Mouse (Mus musculus) bone marrow macrophage, adult 2 months (primary cell): ENCODE measurements around the gene Tal1.

Experiments
- CTCF ChIP-seq: IDR thresholded peaks from 2 replicates; pipeline ENCODE4 v1.5.1; 2012; ENCODE audit warnings: low read depth, mild to moderate bottlenecking, low read length, moderate library complexity
- POLR2A ChIP-seq: IDR thresholded peaks from 2 replicates; pipeline ENCODE4 v1.6.1; 2012; ENCODE audit warnings: mild to moderate bottlenecking, low read depth, low read length, borderline replicate concordance

GRCm38 (mm10) chr4:115090592-115090991 lies 34.4 kb downstream of the Tal1 start:
- TF ChIP-seq CTCF: no peak
- no peak for TF ChIP-seq POLR2A
